Mouse (Mus musculus): ENCODE data around the gene Mgmt.

Gene Mgmt

DNA sequence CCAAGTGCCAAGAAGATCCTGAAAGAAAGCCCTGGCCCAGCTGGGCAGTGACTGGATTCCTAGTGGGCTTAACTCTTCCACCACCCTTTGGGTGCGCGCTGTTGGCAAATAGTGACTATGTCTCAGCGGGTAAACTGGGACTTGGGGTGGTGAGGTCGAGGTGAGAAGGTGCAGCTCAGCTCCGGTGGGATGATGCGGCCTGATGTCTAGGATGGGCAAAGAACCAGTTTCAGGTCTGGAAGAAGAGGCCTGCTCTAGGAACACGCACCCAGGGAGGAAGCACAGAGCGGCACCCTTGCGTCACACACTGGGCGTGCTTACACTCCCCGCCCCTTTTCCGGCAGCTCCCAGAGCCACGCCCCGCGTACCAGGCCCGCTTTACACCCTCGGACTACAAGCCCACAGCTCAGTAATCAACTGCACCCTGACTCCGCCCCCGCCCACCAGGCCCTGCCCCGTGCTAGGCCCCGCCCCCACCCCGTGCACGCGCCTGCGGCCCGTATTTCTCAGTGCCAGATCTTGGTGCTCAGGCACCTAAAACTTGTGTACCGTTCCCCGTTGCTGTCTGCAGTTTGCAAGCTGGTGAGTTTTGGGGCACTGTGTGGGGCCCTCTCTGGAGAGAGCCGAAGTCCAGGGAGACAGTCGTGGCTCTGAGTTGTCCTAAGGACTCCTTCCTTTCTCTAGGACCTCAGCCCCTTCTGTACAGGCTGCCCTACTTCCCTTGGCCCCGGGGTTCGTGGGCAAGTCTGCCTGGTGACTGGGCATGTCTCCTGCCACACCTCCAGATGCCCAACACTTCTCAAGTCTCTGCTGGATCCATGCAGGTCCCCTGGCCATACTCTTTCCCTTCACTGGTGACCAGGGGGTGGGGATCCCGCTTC, at the start of gene Mgmt:
Gene Mgmt, plus strand, starts transcription at position 509 of the 881 bp plus-strand sequence.
- peak; percentile 93 for DNase-seq (ENCODE audit: low spot score)

DNA sequence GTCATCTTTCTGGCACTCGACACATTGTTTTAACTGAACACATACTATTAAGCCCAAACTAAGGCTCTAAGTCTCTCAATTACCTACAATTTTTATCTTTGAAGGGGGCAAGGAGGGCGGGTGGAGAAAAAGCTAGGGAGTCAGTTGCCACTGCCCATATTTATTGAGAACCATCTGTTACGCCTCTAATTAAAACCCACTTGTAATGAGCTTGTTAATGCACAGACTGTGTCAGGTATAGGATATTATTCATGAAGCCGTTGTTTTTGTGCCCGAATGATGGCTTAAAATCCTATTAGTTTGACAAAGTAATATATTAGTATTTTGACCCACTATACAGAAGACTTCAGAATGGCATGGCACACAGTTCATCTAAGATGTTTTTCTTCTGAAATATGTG, 49.6 kb upstream of the Mgmt start:
- DNase-seq (ENCODE audit: low spot score) = no peak

DNA sequence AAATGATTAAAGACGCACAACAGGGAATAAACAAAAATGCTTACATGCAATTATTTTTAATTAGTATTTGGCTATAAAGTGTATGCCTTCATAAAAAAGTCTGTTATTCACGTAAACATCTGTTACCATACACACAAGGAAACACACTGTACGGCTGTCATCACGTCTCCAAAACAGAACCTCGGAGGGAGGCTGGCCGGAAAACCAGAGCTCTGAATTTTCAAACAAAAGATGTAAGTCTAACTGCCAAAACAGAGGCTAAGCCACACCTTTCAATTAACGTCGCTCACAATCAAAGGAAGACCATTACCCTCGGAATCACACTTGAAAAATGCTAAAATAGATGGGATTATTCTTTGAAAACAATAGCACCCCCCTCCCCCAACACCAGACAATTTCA, 49.1 kb upstream of the Mgmt start:
- no peak for DNase-seq (ENCODE audit: low spot score)

DNA sequence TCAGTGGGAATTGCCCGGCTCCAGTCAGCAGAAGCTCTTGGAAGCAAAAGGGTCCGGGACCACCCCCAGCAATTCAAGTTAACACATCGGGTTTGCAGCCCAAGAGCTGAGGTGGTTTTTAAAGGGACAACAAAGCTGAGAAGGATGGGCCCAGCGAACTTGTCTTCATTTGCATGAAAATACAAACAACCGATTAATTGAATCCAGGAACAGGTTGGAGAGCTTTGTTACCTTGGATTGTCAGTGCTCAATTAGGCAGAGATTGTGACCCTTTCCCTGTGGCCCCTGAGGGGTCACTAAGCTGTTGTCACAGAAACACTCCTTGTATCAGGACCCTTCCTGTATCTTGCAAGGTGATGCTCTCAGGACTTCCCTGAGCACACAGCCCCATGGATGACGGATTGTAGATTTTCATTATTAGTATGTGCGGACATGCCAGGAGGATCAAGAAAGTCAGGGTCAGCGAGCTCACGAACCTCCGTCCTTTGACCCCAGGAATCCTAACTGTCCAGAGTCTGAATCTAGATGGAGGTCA, 48.3 kb upstream of the Mgmt start:
- no peak for DNase-seq (ENCODE audit: low spot score)

DNA sequence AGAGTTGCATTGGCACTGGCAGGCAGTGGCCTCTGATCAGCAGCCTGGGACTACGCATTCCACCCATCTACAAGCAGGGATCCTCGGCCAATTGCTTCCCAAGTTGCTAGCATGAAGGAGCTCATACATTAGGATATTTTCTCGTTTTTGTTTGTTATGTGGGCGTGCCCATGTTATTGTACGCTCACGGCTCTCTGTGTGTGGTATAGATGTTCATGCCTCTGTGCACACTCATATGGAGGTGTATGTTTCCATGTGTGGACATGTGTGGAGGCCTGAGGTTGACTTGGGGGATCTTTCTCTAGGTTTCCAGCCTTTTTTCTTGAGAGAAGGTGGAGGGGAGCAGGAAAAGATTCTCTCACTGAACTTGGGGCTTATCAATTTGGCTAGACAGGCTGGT, 46.8 kb upstream of the Mgmt start:
- no peak for DNase-seq (ENCODE audit: low spot score)

DNA sequence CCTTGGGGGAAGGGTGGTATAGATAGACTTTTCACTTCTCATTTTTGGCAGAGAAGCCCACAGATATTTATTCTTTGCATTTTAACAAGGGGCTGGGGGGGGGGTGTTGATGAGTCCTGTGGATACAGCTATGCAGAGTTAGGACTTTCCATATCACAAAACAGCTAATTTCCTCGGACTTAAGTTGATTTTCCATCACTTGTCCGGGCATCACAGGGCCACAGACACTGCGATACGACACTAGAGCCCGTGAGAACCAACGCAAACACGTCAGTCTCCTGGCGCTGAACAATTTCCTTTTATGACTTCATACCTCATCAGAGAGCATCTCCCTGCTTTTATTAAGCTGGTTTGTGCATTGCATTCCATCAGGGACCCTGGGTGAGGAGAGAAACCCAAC, 45.7 kb upstream of the Mgmt start:
- no peak for DNase-seq (ENCODE audit: low spot score)

DNA sequence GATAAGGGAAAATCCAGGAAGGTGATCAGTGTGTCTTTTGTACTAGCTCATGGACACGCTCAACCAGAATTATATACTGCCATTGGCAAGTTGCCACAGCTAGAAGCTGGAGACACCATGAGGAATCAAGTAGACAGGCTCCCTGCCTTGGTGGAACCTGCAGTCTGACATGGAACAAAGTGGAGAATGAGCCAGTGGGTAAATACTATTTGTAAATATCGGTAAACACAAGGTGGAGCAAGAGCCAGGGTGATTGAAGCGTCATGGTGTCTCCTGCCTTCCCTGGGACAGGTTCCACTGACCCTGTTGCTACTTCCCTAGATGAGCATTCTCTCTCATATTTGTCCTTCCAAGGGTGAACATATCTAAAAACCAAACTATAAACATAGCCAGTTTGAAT, 44.6 kb upstream of the Mgmt start:
- DNase-seq (ENCODE audit: low spot score) = no peak

DNA sequence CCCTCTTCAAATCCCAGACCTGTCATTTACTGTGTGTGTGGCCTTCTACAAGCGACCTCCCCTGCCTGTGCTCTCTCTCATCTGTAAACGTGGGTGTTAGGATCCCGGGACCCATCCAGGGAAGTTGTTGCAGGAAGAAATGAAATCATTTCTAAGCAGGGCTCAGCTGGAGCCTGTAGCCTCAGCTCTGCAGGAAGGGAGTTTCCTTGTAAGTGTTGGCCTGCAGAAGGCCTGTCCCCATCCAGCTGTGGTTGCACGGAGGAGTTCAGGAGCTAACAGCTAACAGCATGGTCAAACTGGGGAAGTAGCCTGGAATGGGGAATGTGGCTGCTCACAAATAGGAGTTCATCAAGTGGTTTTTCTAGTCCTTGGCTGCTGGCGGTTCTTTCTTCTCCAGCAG, 44.1 kb upstream of the Mgmt start:
- no peak for DNase-seq (ENCODE audit: low spot score)

DNA sequence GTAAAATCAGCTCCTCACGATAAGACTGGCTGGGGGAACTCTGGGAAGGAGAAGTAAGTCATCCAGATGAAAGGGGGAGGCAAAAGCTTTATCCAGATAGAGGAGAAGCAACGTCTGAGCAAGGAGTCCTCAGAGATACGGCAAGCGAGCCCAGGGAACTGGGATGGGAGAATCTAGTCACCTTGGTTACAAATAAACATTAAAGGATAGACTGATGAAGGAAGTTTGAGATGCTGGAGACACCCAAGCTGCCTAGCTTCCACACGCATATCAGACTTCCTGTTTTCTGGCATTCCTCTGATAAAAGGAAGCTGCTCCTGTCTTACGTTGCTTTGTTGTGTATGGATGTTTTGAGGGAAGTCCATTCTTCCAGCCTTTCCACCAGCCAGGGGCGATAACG, 42.5 kb upstream of the Mgmt start:
- no peak for DNase-seq (ENCODE audit: low spot score)

DNA sequence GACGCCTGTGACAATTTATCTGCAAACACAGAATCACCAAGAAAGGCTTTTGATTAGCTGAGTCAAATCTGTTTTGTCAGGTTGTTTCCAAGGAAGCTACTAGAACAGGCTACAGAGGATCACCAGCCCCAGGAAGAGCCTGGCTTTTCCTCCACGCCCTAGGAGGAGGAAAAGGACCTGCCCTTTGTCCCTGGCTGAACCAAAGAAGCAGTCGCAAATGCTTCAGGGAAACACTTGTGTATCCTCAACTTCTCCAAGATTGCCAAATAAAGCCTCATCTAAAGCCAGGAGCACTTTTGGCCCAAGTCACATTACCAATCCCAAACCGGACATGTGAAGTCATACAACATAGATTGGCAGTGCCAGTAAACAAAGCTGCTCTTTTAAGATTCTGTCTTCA, 41.7 kb upstream of the Mgmt start:
- DNase-seq (ENCODE audit: low spot score) = no peak

DNA sequence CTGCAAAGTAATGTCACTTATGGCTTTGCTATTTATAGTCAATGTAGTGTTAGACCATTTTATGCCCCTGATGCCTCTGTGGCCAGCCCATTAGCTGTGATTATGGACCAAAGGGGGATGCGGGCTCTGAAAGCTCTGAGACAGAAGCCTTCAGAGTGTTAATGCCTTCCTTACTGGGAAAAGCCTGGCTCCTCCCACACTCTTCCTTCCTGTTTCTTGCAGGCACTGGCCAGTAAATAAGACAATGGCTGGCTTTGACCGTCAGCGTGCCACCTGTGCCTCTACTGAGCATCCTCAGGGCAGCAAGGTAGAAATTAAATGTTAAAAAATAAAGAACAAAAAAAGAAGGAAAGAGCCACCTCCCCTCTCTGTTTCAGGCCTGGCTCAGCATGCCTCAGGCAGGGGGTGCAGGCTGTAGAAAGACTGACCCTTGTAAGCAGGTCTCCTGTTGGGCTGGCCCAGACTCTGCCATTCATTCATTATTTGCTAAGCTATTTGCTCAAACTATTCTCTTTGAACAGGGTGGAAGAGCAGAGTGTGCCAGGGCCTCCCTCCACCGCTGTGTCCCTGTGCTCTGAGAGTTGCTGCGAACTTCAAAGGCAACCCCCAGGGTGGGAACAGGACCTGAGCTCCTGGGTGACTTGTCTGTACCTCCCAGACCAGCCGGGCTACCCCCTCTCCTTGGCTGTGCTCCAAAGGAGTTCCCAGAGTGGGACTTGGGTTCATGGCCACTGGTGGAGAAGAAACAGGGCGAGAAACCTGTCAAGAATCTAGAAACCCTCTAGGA, 29.5 kb upstream of the Mgmt start:
- DNase-seq (ENCODE audit: low spot score) = no peak

DNA sequence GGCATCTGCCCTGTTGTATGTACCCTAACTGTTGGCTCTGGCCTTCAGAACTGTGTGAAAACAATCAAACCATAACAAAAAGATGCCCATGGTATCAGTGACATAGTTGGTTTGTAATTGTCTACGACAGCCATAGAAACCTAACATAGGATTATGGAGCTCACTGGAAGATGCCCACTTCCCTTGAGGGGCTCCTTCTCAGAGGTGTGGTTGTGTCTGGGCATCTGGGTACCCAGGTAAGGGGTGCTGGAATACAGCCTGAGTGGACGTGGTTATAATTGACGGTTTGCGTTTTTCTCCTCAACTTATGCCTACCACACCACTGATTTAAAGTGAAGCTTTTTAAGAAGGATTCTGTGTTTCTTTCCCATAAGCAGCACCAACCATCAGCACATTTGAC, 28.5 kb upstream of the Mgmt start:
- no peak for DNase-seq (ENCODE audit: low spot score)

DNA sequence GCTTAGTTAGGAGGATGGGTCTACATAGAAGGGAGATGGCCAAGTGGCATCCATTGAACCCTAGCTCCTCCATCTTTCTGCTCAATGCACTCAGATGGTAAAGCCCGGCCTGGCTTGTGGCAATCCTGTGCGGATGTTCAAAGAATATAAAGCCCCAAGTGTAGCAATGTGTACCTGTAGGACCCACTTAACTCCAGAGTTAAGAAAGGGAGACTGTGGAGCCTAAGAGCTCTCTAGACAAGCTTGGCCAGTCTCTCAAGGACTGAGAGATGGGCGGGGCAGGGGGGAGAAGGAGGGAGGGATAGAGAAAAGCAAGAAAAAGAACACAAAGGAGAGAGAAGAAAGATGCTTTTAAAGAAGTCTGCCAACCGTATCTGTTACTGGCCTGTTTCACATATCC, 27.9 kb upstream of the Mgmt start:
- no peak for DNase-seq (ENCODE audit: low spot score)

DNA sequence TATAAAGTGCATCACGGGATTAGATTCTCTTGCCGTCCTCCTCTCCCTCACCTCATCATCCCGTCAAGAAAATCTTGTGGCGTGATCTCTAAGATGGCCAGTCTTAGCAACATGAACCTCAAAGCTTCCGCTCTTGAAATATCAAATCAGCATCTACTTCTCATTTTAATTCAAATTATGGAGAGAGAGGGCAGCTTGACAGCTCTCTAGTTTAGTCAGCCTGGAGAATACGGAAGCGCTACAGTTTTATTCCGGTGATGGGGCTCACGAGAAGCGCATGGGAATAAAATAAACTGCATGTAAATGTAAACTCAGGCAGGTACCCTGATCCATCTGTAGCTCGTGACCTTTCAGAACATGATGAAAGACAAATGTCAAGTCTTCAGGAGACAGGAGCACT, 22.9 kb upstream of the Mgmt start:
- DNase-seq (ENCODE audit: low spot score) = no peak

DNA sequence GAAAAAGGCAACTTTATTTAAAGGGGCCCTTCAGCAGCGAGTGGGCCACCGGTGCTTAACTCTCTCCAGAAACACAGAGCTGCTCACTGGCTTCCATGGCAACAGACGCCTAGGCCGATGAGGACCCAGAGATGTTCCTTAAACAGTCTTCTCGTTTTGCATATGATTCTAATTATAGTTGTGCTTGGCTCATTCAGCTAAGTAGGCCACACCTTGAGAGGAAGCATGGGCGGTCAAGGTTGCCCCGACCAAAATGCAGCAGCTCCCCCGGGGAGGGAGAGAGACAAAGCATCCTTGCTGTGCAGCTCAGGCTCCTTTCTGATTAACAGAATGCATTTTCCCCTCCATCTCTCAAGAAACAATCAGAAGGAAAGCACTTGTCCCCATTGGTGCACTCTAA, 22.4 kb upstream of the Mgmt start:
- DNase-seq (ENCODE audit: low spot score) = no peak

DNA sequence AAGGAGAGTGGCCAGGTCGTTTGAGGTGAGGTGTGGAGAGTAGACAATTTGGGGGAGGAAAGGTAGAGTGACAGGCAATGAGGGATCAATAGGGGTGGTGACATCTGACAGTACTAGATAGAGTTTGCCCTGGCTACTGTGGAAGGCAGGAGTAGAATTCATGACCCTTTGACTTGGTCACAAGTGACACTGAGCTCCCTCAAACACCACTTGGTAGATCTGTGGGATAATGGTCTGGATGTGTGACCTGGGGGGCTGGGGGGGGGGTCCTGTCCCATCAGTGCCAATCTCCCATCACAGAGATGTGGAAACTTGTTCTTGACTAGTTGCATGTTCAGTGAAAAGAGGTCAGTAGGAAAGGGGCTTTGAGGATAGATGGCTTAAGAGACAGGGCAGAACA, 20.0 kb upstream of the Mgmt start:
- no peak for DNase-seq (ENCODE audit: low spot score)

DNA sequence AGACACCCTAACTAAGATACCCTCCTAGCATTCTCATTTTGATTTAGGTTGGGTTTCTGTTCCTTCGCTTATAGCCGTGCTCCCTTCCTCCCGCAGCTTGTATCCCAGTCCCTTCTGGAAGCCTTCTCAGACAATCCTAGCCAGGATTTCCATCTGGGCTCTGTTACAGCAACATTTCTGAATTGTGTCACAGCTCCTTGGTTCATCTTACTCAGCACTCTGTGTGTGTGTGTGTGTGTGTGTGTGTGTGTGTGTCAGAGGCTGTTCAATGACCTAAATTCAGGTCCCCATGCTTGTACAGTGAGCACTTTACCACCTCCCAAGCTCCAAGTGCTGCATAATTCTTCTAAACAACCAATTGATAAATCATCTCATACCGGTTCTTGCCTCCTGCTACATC, 14.0 kb upstream of the Mgmt start:
- no peak for DNase-seq (ENCODE audit: low spot score)

DNA sequence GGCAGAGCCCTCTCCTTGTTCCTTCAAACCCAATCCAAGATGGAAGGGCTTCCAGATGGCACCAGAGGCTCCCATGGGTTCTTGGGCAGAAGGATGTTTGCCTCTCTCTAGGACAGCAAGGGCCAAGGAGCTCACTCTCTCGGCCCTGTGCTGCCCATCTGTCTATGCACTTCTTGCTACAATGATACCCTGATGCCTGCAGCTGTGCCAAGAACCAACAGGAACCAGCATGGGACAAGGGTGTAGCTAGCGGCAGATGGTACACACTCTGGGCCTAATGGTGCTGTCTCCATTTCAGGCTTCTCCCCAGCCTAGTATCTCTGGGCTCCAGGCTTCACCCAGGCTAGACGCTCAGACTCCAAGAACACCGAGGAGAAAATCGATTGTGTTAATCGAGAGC, 6.3 kb upstream of the Mgmt start:
- DNase-seq (ENCODE audit: low spot score) = no peak

DNA sequence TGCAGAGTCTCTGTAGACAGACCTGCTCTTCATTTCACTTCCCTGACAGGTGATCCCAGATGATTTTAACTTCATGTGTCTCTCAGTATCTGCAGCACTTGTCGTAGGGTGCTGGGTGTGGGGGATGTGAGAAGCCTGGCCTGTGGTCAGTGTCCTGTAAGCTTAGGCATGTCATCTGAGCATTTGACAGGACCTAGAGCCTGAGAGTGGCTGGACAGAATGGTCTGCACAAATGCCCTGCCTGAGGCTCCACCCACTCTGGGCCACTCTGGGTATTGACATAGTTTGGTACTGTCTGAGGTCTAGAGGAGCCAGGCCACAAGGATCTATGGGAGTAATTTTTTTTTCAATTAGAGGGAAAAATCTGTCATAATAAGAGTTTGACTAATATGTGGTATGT, 942 bp downstream of the Mgmt start:
- DNase-seq (ENCODE audit: low spot score) = no peak

DNA sequence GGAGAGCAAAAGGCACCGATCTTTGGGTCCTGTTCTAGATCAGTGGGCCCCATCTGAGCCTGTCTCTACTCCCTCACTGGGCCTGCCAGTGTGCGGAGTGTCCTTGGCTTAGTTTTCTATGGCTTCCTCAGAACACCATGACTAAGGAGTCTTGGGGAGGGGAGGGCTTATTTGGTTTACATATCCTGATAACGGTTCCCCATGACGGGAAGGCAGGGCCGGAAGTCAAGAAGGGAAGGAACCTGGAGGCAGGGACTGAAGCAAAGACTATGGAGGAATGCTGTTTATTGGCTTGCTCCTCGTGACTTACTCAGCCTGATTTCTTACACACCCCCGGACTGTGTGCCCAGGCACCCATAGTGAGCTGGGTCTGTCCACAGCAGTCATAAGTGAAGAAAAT, 1.4 kb downstream of the Mgmt start:
- no peak for DNase-seq (ENCODE audit: low spot score)

DNA sequence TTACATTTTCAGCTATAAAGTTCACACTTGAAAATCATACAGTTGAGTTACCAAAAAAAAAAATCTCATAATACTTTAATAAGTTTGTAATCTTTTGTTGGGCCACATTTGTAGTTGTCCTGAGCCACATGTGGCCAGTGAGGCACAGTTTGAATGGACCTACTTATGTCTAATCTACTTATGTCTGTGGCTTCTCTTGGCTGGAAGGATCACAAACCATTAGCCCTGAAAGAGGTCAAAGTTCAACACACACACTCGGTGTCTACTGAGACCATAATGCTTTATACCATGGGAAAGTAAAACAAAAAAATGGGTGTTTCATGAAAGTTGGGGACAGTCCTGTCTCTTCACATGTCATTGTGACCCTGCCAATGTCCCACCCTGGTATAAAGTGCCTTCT, 3.1 kb downstream of the Mgmt start:
- no peak for DNase-seq (ENCODE audit: low spot score)

DNA sequence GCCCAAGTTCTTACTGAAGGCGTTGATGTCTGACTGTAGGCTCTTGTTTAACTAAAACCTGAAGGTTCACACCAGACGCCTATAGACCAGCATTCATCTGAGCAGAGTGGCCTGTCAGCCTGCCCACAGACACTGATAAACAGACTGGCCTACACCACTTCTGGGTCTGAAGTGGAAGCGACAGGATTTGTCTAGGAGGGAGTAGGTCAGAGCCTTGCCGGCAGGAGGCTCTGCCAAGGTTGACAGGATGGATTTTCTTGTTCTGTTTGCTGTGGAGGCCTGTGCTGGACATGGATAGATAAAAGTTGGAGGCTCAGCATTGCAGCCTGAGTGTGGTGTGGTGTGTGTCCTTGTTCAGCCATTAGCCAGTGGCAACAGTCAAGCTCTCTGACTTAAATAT, 3.6 kb downstream of the Mgmt start:
- no peak for DNase-seq (ENCODE audit: low spot score)

DNA sequence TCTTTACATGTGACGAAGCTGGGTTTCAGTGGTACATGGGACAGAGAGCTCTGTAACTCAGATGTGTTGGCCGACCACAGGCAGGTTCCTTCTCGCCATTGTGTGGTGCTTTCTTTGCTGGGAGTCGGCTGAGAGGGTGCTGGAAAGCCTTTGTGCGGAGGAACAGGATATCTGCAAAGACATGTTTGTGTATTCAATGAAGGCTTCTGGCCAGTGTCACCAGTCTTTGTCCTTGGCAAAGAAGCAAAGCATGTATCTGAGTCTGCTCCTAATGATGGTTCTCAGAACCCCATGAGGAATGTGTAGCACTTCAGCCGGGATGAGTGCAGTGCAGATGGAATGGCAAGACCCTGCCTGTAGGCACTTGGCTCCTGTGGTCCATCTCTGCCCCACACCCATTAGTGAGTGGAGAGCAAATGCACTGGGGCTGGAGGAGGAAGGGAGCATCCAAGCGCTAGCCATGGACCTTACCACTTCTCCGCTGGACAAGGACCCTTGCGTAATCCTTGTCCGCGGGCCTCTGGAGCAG, 14.3 kb downstream of the Mgmt start:
- DNase-seq (ENCODE audit: low spot score) = no peak

Data from T-cell, adult 2 months (primary cell).